Mouse (Mus musculus): ENCODE measurements at regions not wholly inside any gene's neighbourhood (a gene's known extent, or its start where the extent isn't known, plus 50 kb on each side); places are given as distances from the start of the nearest gene placed in this dataset.

GRCm38 (mm10) chr15:59171120-59171519, 282.0 kb downstream of the Gm49356 start:
- DNase-seq: no peak

GRCm38 (mm10) chr15:59173452-59174245, 284.6 kb downstream of the Gm49356 start:
- DNase-seq: no peak

- DNase-seq: no peak
Observed at GRCm38 (mm10) chr15:59174246-59174751, 285.2 kb downstream of the Gm49356 start.

GRCm38 (mm10) chr15:59174893-59175531, 285.9 kb downstream of the Gm49356 start:
- DNase-seq: no peak

GRCm38 (mm10) chr15:59180076-59180475, 291.0 kb downstream of the Gm49356 start:
- DNase-seq: no peak

- no peak for DNase-seq
Observed at GRCm38 (mm10) chr15:59184461-59184860, 295.4 kb downstream of the Gm49356 start.

- DNase-seq: no peak
Observed at GRCm38 (mm10) chr15:59187566-59187965, 298.5 kb downstream of the Gm49356 start.

GRCm38 (mm10) chr15:59188371-59188770, 299.3 kb downstream of the Gm49356 start:
- DNase-seq: peak; percentile 32

- DNase-seq: no peak
Observed at GRCm38 (mm10) chr15:59190511-59190910, 301.4 kb downstream of the Gm49356 start.

- DNase-seq: peak; percentile 98
Observed at GRCm38 (mm10) chr15:59194421-59194820, 305.3 kb downstream of the Gm49356 start.

- no peak for DNase-seq
Observed at GRCm38 (mm10) chr15:59196351-59196750, 307.3 kb downstream of the Gm49356 start.

- DNase-seq: no peak
Observed at GRCm38 (mm10) chr15:59197455-59198391, 308.6 kb downstream of the Gm49356 start.

GRCm38 (mm10) chr15:59201386-59201785, 312.3 kb downstream of the Gm49356 start:
- no peak for DNase-seq

- DNase-seq: no peak
Observed at GRCm38 (mm10) chr15:59201894-59202670, 313.0 kb downstream of the Gm49356 start.

GRCm38 (mm10) chr15:59203097-59203849, 314.2 kb downstream of the Gm49356 start:
- DNase-seq: no peak

GRCm38 (mm10) chr15:59203850-59204625, 314.9 kb downstream of the Gm49356 start:
- DNase-seq: no peak

- no peak for DNase-seq
Observed at GRCm38 (mm10) chr15:59205091-59205490, 316.0 kb downstream of the Gm49356 start.

GRCm38 (mm10) chr15:59205544-59205943, 316.4 kb downstream of the Gm49356 start:
- DNase-seq: no peak

GRCm38 (mm10) chr15:59206636-59207035, 317.5 kb downstream of the Gm49356 start:
- DNase-seq: no peak

- DNase-seq: no peak
Observed at GRCm38 (mm10) chr15:59207976-59208375, 318.9 kb downstream of the Gm49356 start.

- no peak for DNase-seq
Observed at GRCm38 (mm10) chr15:59212362-59212761, 323.3 kb downstream of the Gm49356 start.
